Mouse (Mus musculus) forebrain, embryonic 16.5 days (tissue): ENCODE measurements around the gene Bhlhe23. TPM values are rescaled to one million over a fixed set of nuclear protein-coding genes. Genes with fewer than 3 reads are reported as not detected.

Experiments used
- polyA plus RNA-seq: library from polyadenylated mRNA; unstranded; fragments of >200 nt; fragmentation: Nextera tagmentation; extraction: Ambion mirVana; gene quantifications from 2 replicates; pipeline ENCODE4 v1.2.1, GENCODE M21; 2015

Bhlhe23 gene
- polyA plus RNA-seq, 1 experiment from 2014 or later = 0.13 TPM

Other genes starting within 250 kb of the Bhlhe23 start
- gene Mrgbp, start 195.6 kb downstream of the Bhlhe23 start, polyA plus RNA-seq = 49.3 and 50.6 TPM in 2 replicates
- gene Ogfr, start 187.7 kb downstream of the Bhlhe23 start, polyA plus RNA-seq = 81.8 and 85.5 TPM in 2 replicates
- gene Col9a3, start 179.1 kb downstream of the Bhlhe23 start, polyA plus RNA-seq = 50.8 and 51.5 TPM in 2 replicates
- gene Tcfl5, start 134.2 kb downstream of the Bhlhe23 start, polyA plus RNA-seq = 0.15 and 0.28 TPM in 2 replicates
- gene Dido1, start 66.9 kb downstream of the Bhlhe23 start, polyA plus RNA-seq = 29.4 and 30.3 TPM in 2 replicates
- gene Gid8, start 66.8 kb downstream of the Bhlhe23 start, polyA plus RNA-seq = 57.2 and 58.3 TPM in 2 replicates
- 0.22 and 0.48 TPM in 2 replicates for gene Slc17a9, start 51.6 kb downstream of the Bhlhe23 start, polyA plus RNA-seq
- gene Ythdf1, start 144.0 kb upstream of the Bhlhe23 start, polyA plus RNA-seq = 44.9 and 50.1 TPM in 2 replicates
- gene Birc7, start 152.1 kb upstream of the Bhlhe23 start, polyA plus RNA-seq = not detected in 2 replicates
- 52.3 and 56.7 TPM in 2 replicates for gene Nkain4, start 177.8 kb upstream of the Bhlhe23 start, polyA plus RNA-seq
- 103 and 125 TPM in 2 replicates for gene Arfgap1, start 190.3 kb upstream of the Bhlhe23 start, polyA plus RNA-seq
- 0.13 and 0.15 TPM in 2 replicates for gene Col20a1, start 209.6 kb upstream of the Bhlhe23 start, polyA plus RNA-seq